In the genomic region with DNA sequence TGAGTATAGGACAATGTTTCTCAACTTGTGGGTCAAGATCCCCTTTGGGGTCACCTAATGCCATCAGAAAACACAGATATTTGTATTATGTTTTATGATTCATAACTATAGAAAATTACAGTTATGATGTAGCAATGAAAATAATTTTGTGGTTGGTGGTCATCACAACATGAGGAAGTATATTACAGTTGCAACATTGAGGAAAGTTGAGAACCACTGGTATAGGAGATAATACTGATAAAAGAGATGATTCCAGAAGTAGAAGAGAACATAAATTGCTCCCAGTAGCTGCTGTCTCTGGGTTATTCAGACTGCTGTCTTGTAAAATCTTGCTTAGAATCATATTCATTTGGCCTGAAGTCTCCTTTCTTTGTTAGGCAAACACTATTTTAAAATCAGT, we compare ENCODE assay signal across 15 mouse cellular contexts.
"Had no signal": no experiment of that assay in that cellular context is flagged by ENCODE, and none has a peak within 500 bp of the region (broad histone marks: within the 10 kb centered on the region; RNA-seq: fewer than 3 reads in every experiment).

No protein-coding gene starts in this region.

- DNase-seq: gastrocnemius, postnatal 14 days; heart, adult 2 months; heart, postnatal 10 days; heart, postnatal 4 days; kidney, adult 18-20 months; kidney, adult 8-10 months; kidney, postnatal 10 days; kidney, postnatal 25 days; kidney, postnatal 4 days; liver; liver, embryonic 13.5 days had no signal

- ATAC-seq: hindbrain, embryonic 16.5 days; inflammation-experienced regulatory T-cells, adult 6 months; intestine, embryonic 15.5 days; intestine, postnatal 0 days had no signal
